Mouse (Mus musculus): ENCODE measurements around the gene D6Ertd527e. TPM values are rescaled to one million over a fixed set of nuclear protein-coding genes. Genes with fewer than 3 reads are reported as not detected.
"Not testable (repeated sequence)": the region's sequence is repeated elsewhere in the genome, so short reads cannot be mapped to it uniquely, and the experiment has no call there.

Gene D6Ertd527e
- total RNA-seq (2018; cell fraction: chromatin; rRNA removed) = under 1 TPM in 5 of 26 experiments, not detected in 21; 0.35 to 0.72 (median 0.49) TPM
- under 1 TPM in 14 of 26 experiments, not detected in 12; 0.04 to 0.20 (median 0.11) TPM for total RNA-seq (2018; cell fraction: cytosol; rRNA removed)
- total RNA-seq (2018; cell fraction: nucleus; rRNA removed) = under 1 TPM in 8 of 26 experiments, not detected in 18; 0.30 to 0.79 (median 0.46) TPM
- polyA plus RNA-seq (2018) = 0.20 TPM in 1 of 3 replicates, not detected in the others

- 83% methylated on average over 10 of the region's 11 CpGs for WGBS (ENCODE audit: missing documents)
- H3K79me2 ChIP-seq (ENCODE audit: inconsistent target) = no peaks in the 10 kb centered on the region
- H3K36me3 ChIP-seq (ENCODE audit: inconsistent target) = no peaks in the 10 kb centered on the region
- no peak within 1 kb of the TSS for H3K27ac ChIP-seq
- H3K4me3 ChIP-seq (ENCODE audit: inconsistent target) = no peak within 1 kb of the TSS
Measured at GRCm38 (mm10) chr6:87104123-87104796, at the start of gene D6Ertd527e. Gene D6Ertd527e, plus strand, starts transcription at chr6:87104746.

GRCm38 (mm10) chr6:87059754-87060153 lies 44.8 kb upstream of the D6Ertd527e start:
- 100% methylated on average over 1 of the region's 1 CpGs for WGBS (ENCODE audit: missing documents)
- no peak overlapping the region for H3K4me3 ChIP-seq (ENCODE audit: inconsistent target)
- peaks cover 91% of the 10 kb centered on the region for H3K36me3 ChIP-seq (ENCODE audit: inconsistent target)
- H3K79me2 ChIP-seq (ENCODE audit: inconsistent target) = no peaks in the 10 kb centered on the region
- H3K27ac ChIP-seq = no peak overlapping the region

- Histone ChIP-seq H3K79me2 (ENCODE audit: inconsistent target) (no peaks in the 10 kb centered on the region), H3K4me3 (ENCODE audit: inconsistent target) (no peak overlapping the region), H3K27ac (no peak overlapping the region), H3K36me3 (ENCODE audit: inconsistent target) (peaks cover 74% of the 10 kb centered on the region)
- 97% methylated on average over 4 of the region's 4 CpGs for WGBS (ENCODE audit: missing documents)
Measured at GRCm38 (mm10) chr6:87063586-87063985, 41.0 kb upstream of the D6Ertd527e start.

GRCm38 (mm10) chr6:87068209-87068608 lies 36.3 kb upstream of the D6Ertd527e start:
- Histone ChIP-seq H3K27ac (peak overlapping the region; percentile 7; the same call in 1 of the 2 replicates), H3K36me3 (ENCODE audit: inconsistent target) (peaks cover 39% of the 10 kb centered on the region), H3K79me2 (ENCODE audit: inconsistent target) (no peaks in the 10 kb centered on the region), H3K4me3 (ENCODE audit: inconsistent target) (no peak overlapping the region)
- 63% methylated on average over 2 of the region's 2 CpGs for WGBS (ENCODE audit: missing documents)

GRCm38 (mm10) chr6:87069195-87069900 lies 35.2 kb upstream of the D6Ertd527e start:
- H3K79me2 ChIP-seq (ENCODE audit: inconsistent target) = no peaks in the 10 kb centered on the region
- peaks cover 36% of the 10 kb centered on the region; the same call in 1 of the 2 replicates for H3K36me3 ChIP-seq (ENCODE audit: inconsistent target)
- WGBS (ENCODE audit: missing documents) = 91% methylated on average over 7 of the region's 7 CpGs
- H3K27ac ChIP-seq = no peak overlapping the region
- no peak overlapping the region for H3K4me3 ChIP-seq (ENCODE audit: inconsistent target)

GRCm38 (mm10) chr6:87070641-87071040 lies 33.9 kb upstream of the D6Ertd527e start:
- 94% methylated on average over 4 of the region's 4 CpGs for WGBS (ENCODE audit: missing documents)
- H3K4me3 ChIP-seq (ENCODE audit: inconsistent target) = no peak overlapping the region
- H3K79me2 ChIP-seq (ENCODE audit: inconsistent target) = no peaks in the 10 kb centered on the region
- H3K36me3 ChIP-seq (ENCODE audit: inconsistent target) = peaks cover 26% of the 10 kb centered on the region; the same call in 1 of the 2 replicates
- no peak overlapping the region for H3K27ac ChIP-seq

GRCm38 (mm10) chr6:87072759-87073158 lies 31.8 kb upstream of the D6Ertd527e start:
- H3K36me3 ChIP-seq (ENCODE audit: inconsistent target) = peaks cover 23% of the 10 kb centered on the region; the same call in 1 of the 2 replicates
- no peaks in the 10 kb centered on the region for H3K79me2 ChIP-seq (ENCODE audit: inconsistent target)
- H3K4me3 ChIP-seq (ENCODE audit: inconsistent target) = no peak overlapping the region
- 91% methylated on average over 4 of the region's 4 CpGs for WGBS (ENCODE audit: missing documents)
- H3K27ac ChIP-seq = no peak overlapping the region

GRCm38 (mm10) chr6:87075092-87075685 lies 29.4 kb upstream of the D6Ertd527e start:
- H3K36me3 ChIP-seq (ENCODE audit: inconsistent target) = peaks cover 23% of the 10 kb centered on the region; the same call in 1 of the 2 replicates
- no peaks in the 10 kb centered on the region for H3K79me2 ChIP-seq (ENCODE audit: inconsistent target)
- WGBS (ENCODE audit: missing documents) = 10% methylated on average over 2 of the region's 3 CpGs
- H3K27ac ChIP-seq = no peak overlapping the region
- no peak overlapping the region for H3K4me3 ChIP-seq (ENCODE audit: inconsistent target)

- Histone ChIP-seq H3K4me3 (ENCODE audit: inconsistent target) (no peak overlapping the region), H3K79me2 (ENCODE audit: inconsistent target) (no peaks in the 10 kb centered on the region), H3K36me3 (ENCODE audit: inconsistent target) (peaks cover 21% of the 10 kb centered on the region; the same call in 1 of the 2 replicates), H3K27ac (no peak overlapping the region)
- WGBS (ENCODE audit: missing documents) = 89% methylated on average over 4 of the region's 4 CpGs
Measured at GRCm38 (mm10) chr6:87079457-87079856, 25.1 kb upstream of the D6Ertd527e start.

- Histone ChIP-seq H3K36me3 (ENCODE audit: inconsistent target) (peaks cover 51% of the 10 kb centered on the region), H3K79me2 (ENCODE audit: inconsistent target) (no peaks in the 10 kb centered on the region), H3K27ac (0 out of 2 replicates have a peak overlapping the region, but pooled peaks have one; percentile 4), H3K4me3 (ENCODE audit: inconsistent target) (no peak overlapping the region)
- WGBS (ENCODE audit: missing documents) = 11% methylated on average over 6 of the region's 6 CpGs
Measured at GRCm38 (mm10) chr6:87085026-87085425, 19.5 kb upstream of the D6Ertd527e start.

GRCm38 (mm10) chr6:87088356-87088755 lies 16.2 kb upstream of the D6Ertd527e start:
- Histone ChIP-seq H3K36me3 (ENCODE audit: inconsistent target) (peaks cover 63% of the 10 kb centered on the region), H3K27ac (no peak overlapping the region), H3K4me3 (ENCODE audit: inconsistent target) (no peak overlapping the region), H3K79me2 (ENCODE audit: inconsistent target) (no peaks in the 10 kb centered on the region)
- 95% methylated on average over 5 of the region's 5 CpGs for WGBS (ENCODE audit: missing documents)

GRCm38 (mm10) chr6:87090877-87091276 lies 13.7 kb upstream of the D6Ertd527e start:
- no peak overlapping the region for H3K27ac ChIP-seq
- peaks cover 49% of the 10 kb centered on the region for H3K36me3 ChIP-seq (ENCODE audit: inconsistent target)
- WGBS (ENCODE audit: missing documents) = 91% methylated on average over 3 of the region's 3 CpGs
- no peak overlapping the region for H3K4me3 ChIP-seq (ENCODE audit: inconsistent target)
- H3K79me2 ChIP-seq (ENCODE audit: inconsistent target) = no peaks in the 10 kb centered on the region

- WGBS (ENCODE audit: missing documents) = 96% methylated on average over 5 of the region's 5 CpGs
- Histone ChIP-seq H3K79me2 (ENCODE audit: inconsistent target) (no peaks in the 10 kb centered on the region), H3K4me3 (ENCODE audit: inconsistent target) (no peak overlapping the region), H3K36me3 (ENCODE audit: inconsistent target) (peaks cover 36% of the 10 kb centered on the region), H3K27ac (no peak overlapping the region)
Measured at GRCm38 (mm10) chr6:87092476-87092875, 12.1 kb upstream of the D6Ertd527e start.

GRCm38 (mm10) chr6:87093631-87094030 lies 10.9 kb upstream of the D6Ertd527e start:
- not testable (repeated sequence) for H3K27ac ChIP-seq; H3K4me3 ChIP-seq (ENCODE audit: inconsistent target); H3K79me2 ChIP-seq (ENCODE audit: inconsistent target)
- peaks cover 25% of the 10 kb centered on the region; the same call in 1 of the 2 replicates for H3K36me3 ChIP-seq (ENCODE audit: inconsistent target)
- 82% methylated on average over 8 of the region's 8 CpGs for WGBS (ENCODE audit: missing documents)

Data from macrophage (primary cell).